Mouse (Mus musculus): ENCODE data around the gene Usp2. TPM values are rescaled to one million over a fixed set of nuclear protein-coding genes. Genes with fewer than 3 reads are reported as not detected.

Usp2 gene
- polyA plus RNA-seq, 1 experiment from 2014 or later: 4.4 TPM

- Histone ChIP-seq H3K9me3 (ENCODE audit: control insufficient read depth, low read length) (no peaks in the 10 kb centered on the region), H3K27ac (ENCODE audit: low read depth, low read length) (no peak overlapping the region), H3K27me3 (replicated peaks; ENCODE audit: control insufficient read depth, insufficient read depth, low read length) (peaks cover 13% of the 10 kb centered on the region; the same call in 1 of the 2 replicates), H3K4me3 (ENCODE audit: low read depth, low read length) (no peak overlapping the region), H3K4me1 (replicated peaks; ENCODE audit: control insufficient read depth, insufficient read depth, low read length) (peaks cover 17% of the 10 kb centered on the region), H3K36me3 (ENCODE audit: control insufficient read depth, insufficient read depth, low read length) (no peaks in the 10 kb centered on the region), H3K4me2 (no peak overlapping the region), H3K9ac (ENCODE audit: low read depth, low read length) (no peak overlapping the region)
- 71% methylated on average over 5 of the region's 5 CpGs for WGBS
- ATAC-seq (replicated peaks; ENCODE audit: low FRiP score) (no peak), DNase-seq (ENCODE audit: low spot score) (no peak)
Observed at GRCm38 (mm10) chr9:44081581-44081980, 14.8 kb downstream of the Usp2 start.

GRCm38 (mm10) chr9:44082266-44082665 lies 15.4 kb downstream of the Usp2 start:
- Histone ChIP-seq H3K4me3 (ENCODE audit: low read depth, low read length) (no peak overlapping the region), H3K4me1 (replicated peaks; ENCODE audit: control insufficient read depth, insufficient read depth, low read length) (peaks cover 22% of the 10 kb centered on the region), H3K36me3 (ENCODE audit: control insufficient read depth, insufficient read depth, low read length) (no peaks in the 10 kb centered on the region), H3K9me3 (ENCODE audit: control insufficient read depth, low read length) (no peaks in the 10 kb centered on the region), H3K27ac (ENCODE audit: low read depth, low read length) (no peak overlapping the region), H3K9ac (ENCODE audit: low read depth, low read length) (no peak overlapping the region), H3K27me3 (replicated peaks; ENCODE audit: control insufficient read depth, insufficient read depth, low read length) (peaks cover 16% of the 10 kb centered on the region; the same call in 1 of the 2 replicates), H3K4me2 (no peak overlapping the region)
- no peak for DNase-seq (ENCODE audit: low spot score)
- no peak for ATAC-seq (replicated peaks; ENCODE audit: low FRiP score)
- WGBS: 83% methylated on average over 5 of the region's 5 CpGs

GRCm38 (mm10) chr9:44083392-44084121 lies 16.7 kb downstream of the Usp2 start:
- DNase-seq (ENCODE audit: low spot score): no peak
- H3K9ac ChIP-seq (ENCODE audit: low read depth, low read length): peak overlapping the region; percentile 41
- no peaks in the 10 kb centered on the region for H3K9me3 ChIP-seq (ENCODE audit: control insufficient read depth, low read length)
- 14% methylated on average over 23 of the region's 23 CpGs for WGBS
- no peak overlapping the region for H3K27ac ChIP-seq (ENCODE audit: low read depth, low read length)
- peak overlapping the region; percentile 52 for H3K4me3 ChIP-seq (ENCODE audit: low read depth, low read length)
- ATAC-seq (replicated peaks; ENCODE audit: low FRiP score): no peak
- peaks cover 31% of the 10 kb centered on the region for H3K4me1 ChIP-seq (replicated peaks; ENCODE audit: control insufficient read depth, insufficient read depth, low read length)
- peaks cover 15% of the 10 kb centered on the region; the same call in 1 of the 2 replicates for H3K27me3 ChIP-seq (replicated peaks; ENCODE audit: control insufficient read depth, insufficient read depth, low read length)
- H3K36me3 ChIP-seq (ENCODE audit: control insufficient read depth, insufficient read depth, low read length): no peaks in the 10 kb centered on the region
- H3K4me2 ChIP-seq: peak overlapping the region; percentile 89

GRCm38 (mm10) chr9:44084236-44084635 lies 17.4 kb downstream of the Usp2 start:
- no peaks in the 10 kb centered on the region for H3K9me3 ChIP-seq (ENCODE audit: control insufficient read depth, low read length)
- no peaks in the 10 kb centered on the region for H3K36me3 ChIP-seq (ENCODE audit: control insufficient read depth, insufficient read depth, low read length)
- peak overlapping the region; percentile 53 for H3K9ac ChIP-seq (ENCODE audit: low read depth, low read length)
- H3K27ac ChIP-seq (ENCODE audit: low read depth, low read length): peak overlapping the region; percentile 13; the same call in 1 of the 2 replicates
- ATAC-seq (replicated peaks; ENCODE audit: low FRiP score): peak; percentile 50; the same call in 1 of the 2 replicates
- no peak for DNase-seq (ENCODE audit: low spot score)
- peak overlapping the region; percentile 89 for H3K4me2 ChIP-seq
- WGBS: 2% methylated on average over 14 of the region's 14 CpGs
- peaks cover 31% of the 10 kb centered on the region for H3K4me1 ChIP-seq (replicated peaks; ENCODE audit: control insufficient read depth, insufficient read depth, low read length)
- peaks cover 15% of the 10 kb centered on the region; the same call in 1 of the 2 replicates for H3K27me3 ChIP-seq (replicated peaks; ENCODE audit: control insufficient read depth, insufficient read depth, low read length)
- H3K4me3 ChIP-seq (ENCODE audit: low read depth, low read length): peak overlapping the region; percentile 52

- DNase-seq (ENCODE audit: low spot score) (peak; percentile 97), ATAC-seq (replicated peaks; ENCODE audit: low FRiP score) (peak; percentile 83)
- Histone ChIP-seq H3K4me2 (peak overlapping the region; percentile 89), H3K9me3 (ENCODE audit: control insufficient read depth, low read length) (no peaks in the 10 kb centered on the region), H3K4me3 (ENCODE audit: low read depth, low read length) (peak overlapping the region; percentile 52), H3K4me1 (replicated peaks; ENCODE audit: control insufficient read depth, insufficient read depth, low read length) (peaks cover 31% of the 10 kb centered on the region), H3K27me3 (replicated peaks; ENCODE audit: control insufficient read depth, insufficient read depth, low read length) (peaks cover 15% of the 10 kb centered on the region; the same call in 1 of the 2 replicates), H3K9ac (ENCODE audit: low read depth, low read length) (peak overlapping the region; percentile 53), H3K36me3 (ENCODE audit: control insufficient read depth, insufficient read depth, low read length) (no peaks in the 10 kb centered on the region), H3K27ac (ENCODE audit: low read depth, low read length) (peak overlapping the region; percentile 13; the same call in 1 of the 2 replicates)
- under 1% methylated on average over 61 of the region's 62 CpGs for WGBS
Observed at GRCm38 (mm10) chr9:44084659-44085229, 17.9 kb downstream of the Usp2 start.

- ATAC-seq (replicated peaks; ENCODE audit: low FRiP score) (no peak), DNase-seq (ENCODE audit: low spot score) (no peak)
- H3K36me3 ChIP-seq (ENCODE audit: control insufficient read depth, insufficient read depth, low read length): no peaks in the 10 kb centered on the region; the same call in 1 of the 2 replicates
- H3K4me2 ChIP-seq: peak overlapping the region; percentile 89
- peak overlapping the region; percentile 53 for H3K9ac ChIP-seq (ENCODE audit: low read depth, low read length)
- peak overlapping the region; percentile 52 for H3K4me3 ChIP-seq (ENCODE audit: low read depth, low read length)
- 11% methylated on average over 10 of the region's 10 CpGs for WGBS
- no peaks in the 10 kb centered on the region for H3K9me3 ChIP-seq (ENCODE audit: control insufficient read depth, low read length)
- H3K4me1 ChIP-seq (replicated peaks; ENCODE audit: control insufficient read depth, insufficient read depth, low read length): peaks cover 31% of the 10 kb centered on the region
- H3K27me3 ChIP-seq (replicated peaks; ENCODE audit: control insufficient read depth, insufficient read depth, low read length): peaks cover 15% of the 10 kb centered on the region; the same call in 1 of the 2 replicates
- H3K27ac ChIP-seq (ENCODE audit: low read depth, low read length): no peak overlapping the region
Observed at GRCm38 (mm10) chr9:44085276-44085675, 18.5 kb downstream of the Usp2 start.

GRCm38 (mm10) chr9:44085741-44086665 lies 19.2 kb downstream of the Usp2 start:
- peak overlapping the region; percentile 52; the same call in 1 of the 2 replicates for H3K4me3 ChIP-seq (ENCODE audit: low read depth, low read length)
- no peak overlapping the region for H3K27ac ChIP-seq (ENCODE audit: low read depth, low read length)

GRCm38 (mm10) chr9:44086960-44087359 lies 20.1 kb downstream of the Usp2 start:
- peak overlapping the region; percentile 12; the same call in 1 of the 2 replicates for H3K4me2 ChIP-seq
- H3K27me3 ChIP-seq (replicated peaks; ENCODE audit: control insufficient read depth, insufficient read depth, low read length): peaks cover 15% of the 10 kb centered on the region; the same call in 1 of the 2 replicates
- DNase-seq (ENCODE audit: low spot score) (no peak), ATAC-seq (replicated peaks; ENCODE audit: low FRiP score) (no peak)
- no peak overlapping the region for H3K4me3 ChIP-seq (ENCODE audit: low read depth, low read length)
- H3K27ac ChIP-seq (ENCODE audit: low read depth, low read length): no peak overlapping the region
- H3K9me3 ChIP-seq (ENCODE audit: control insufficient read depth, low read length): no peaks in the 10 kb centered on the region
- no peak overlapping the region for H3K9ac ChIP-seq (ENCODE audit: low read depth, low read length)
- peaks cover 31% of the 10 kb centered on the region for H3K4me1 ChIP-seq (replicated peaks; ENCODE audit: control insufficient read depth, insufficient read depth, low read length)
- H3K36me3 ChIP-seq (ENCODE audit: control insufficient read depth, insufficient read depth, low read length): no peaks in the 10 kb centered on the region; the same call in 1 of the 2 replicates
- WGBS: 64% methylated on average over 10 of the region's 10 CpGs

More at GRCm38 (mm10) chr9:44085741-44086665, 19.2 kb downstream of the Usp2 start:
- Histone ChIP-seq H3K4me1 (replicated peaks; ENCODE audit: control insufficient read depth, insufficient read depth, low read length) (peaks cover 31% of the 10 kb centered on the region), H3K27me3 (replicated peaks; ENCODE audit: control insufficient read depth, insufficient read depth, low read length) (peaks cover 15% of the 10 kb centered on the region; the same call in 1 of the 2 replicates), H3K4me2 (peak overlapping the region; percentile 89), H3K9ac (ENCODE audit: low read depth, low read length) (no peak overlapping the region), H3K9me3 (ENCODE audit: control insufficient read depth, low read length) (no peaks in the 10 kb centered on the region), H3K36me3 (ENCODE audit: control insufficient read depth, insufficient read depth, low read length) (no peaks in the 10 kb centered on the region; the same call in 1 of the 2 replicates)
- DNase-seq (ENCODE audit: low spot score) (no peak), ATAC-seq (replicated peaks; ENCODE audit: low FRiP score) (no peak)
- WGBS: 72% methylated on average over 15 of the region's 15 CpGs

All from liver, embryonic 11.5 days (tissue).